Mouse (Mus musculus): ENCODE measurements around the gene Rph3a. TPM values are rescaled to one million over a fixed set of nuclear protein-coding genes. Genes with fewer than 3 reads are reported as not detected.

The Rph3a gene
- 0.03 and 0.05 TPM in 2 replicates for polyA plus RNA-seq (2012)

DNA sequence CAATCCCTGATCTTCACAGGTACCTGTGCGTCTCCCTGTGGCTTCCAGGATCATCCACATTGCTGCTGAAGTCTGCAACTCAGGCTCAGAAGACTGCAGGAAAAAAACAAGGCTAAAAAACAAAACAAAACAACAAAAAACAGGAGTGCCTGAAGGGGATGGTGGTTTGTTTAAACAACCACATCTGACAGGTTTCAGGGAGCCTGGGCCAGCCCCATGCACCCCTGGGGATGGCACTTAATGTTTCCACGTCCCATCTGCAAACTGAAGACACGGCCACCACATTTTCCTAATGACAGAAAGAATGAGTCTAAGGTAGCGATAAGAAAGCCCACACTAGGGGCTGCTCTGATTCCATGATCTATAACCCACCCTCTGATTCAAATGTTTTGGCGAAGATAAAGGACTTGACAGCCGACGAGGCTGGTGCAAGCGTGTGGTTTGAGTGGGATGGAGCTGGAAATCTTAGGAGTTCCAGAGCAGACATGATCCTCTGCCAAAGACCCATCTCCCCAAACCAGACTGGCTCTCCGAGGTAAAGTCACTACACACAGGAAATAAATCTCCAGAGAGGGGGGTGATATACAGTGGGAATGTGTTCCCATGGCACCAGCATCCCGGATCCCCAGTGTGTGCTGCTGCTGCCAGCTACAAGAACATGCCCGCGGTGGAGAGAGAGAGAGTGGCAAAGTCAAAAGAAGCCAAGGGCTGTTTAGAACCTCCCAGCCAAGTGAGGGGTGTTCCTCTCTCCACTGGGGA, at the start of gene Rph3a:
Gene Rph3a (minus strand): TSS at position 282 of the 759 bp plus-strand sequence.

DNA sequence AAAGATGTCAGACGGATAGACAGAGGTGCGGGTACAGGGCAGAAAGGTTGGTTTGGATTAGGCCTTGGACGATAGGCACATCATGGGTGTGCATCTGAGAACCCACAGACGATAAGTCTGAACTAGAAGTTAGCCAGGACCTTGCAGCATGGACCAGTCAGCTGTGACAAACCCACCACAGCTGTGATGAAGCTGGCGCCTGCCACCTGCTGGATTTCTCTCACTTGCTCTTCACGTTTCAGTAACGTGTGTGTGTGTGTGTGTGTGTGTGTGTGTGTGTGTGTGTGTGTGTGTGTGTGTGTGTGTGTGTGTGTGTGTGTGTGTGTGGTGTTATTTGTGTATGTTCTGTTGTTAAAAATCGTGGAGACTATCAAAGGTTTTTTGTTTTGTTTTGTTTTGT, 95.7 kb downstream of the Rph3a start, which contains the start of gene Oas1d:
Gene Oas1d (plus strand): TSS at position 333 of the 400 bp plus-strand sequence.

DNA sequence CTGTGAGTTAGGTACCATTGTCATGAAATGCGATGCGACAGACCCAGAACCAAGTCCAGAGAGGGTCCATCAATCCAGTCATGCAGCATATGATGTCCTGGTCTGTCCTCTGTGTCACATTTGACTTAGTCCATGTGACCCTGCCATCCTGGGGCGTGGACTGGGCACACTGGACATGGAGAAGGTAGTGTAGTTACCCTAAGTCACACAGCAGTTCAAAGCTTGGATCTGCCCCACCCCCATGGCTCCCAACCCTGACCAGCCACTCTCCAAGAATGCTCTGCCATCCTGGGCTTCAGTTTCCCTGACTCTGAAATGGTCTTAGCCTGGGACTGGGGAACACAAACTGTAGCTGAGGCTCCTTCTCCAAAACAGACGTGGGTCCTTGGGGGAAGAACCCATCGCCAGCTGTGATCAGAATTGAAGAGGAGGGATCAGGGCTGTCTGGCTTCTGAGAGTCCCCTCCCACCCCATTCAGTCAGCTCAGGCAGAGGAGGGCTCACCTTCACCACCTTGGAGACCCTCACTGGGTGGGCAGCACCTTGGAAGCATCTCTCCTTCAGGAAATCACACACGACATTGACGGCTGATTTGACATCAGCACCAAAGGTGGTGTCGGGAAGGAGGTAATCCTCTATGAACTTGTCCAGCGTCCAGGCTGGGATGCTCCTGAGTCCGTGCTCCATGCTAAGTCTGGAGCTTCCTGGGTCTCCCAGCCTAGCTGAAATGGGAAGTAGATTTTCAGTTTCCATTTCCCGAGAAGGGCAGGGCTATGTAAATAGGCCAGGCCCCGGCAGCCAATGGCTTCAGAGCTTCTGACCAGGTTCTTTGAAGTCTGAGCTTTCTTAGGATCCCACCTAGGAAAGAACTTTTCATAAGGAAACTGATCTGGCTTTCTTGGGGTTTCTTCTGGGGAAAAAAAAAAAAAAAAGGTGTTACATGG, 102.8 kb downstream of the Rph3a start, which contains the start of gene Oas1a:
Gene Oas1a (minus strand): TSS at position 731 of the 943 bp plus-strand sequence.

Other genes starting within 250 kb of the Rph3a start
- gene Oas3, start 232.4 kb downstream of the Rph3a start, polyA plus RNA-seq (2012) = 6.6 and 10.7 TPM in 2 replicates
- gene Oas1e, start 214.6 kb downstream of the Rph3a start, polyA plus RNA-seq (2012) = not detected in 2 replicates
- 0.17 and 0.30 TPM in 2 replicates for gene Oas1c, start 197.6 kb downstream of the Rph3a start, polyA plus RNA-seq (2012)
- gene Oas1f, start 162.7 kb downstream of the Rph3a start, polyA plus RNA-seq (2012) = not detected in 2 replicates
- gene Oas1h, start 148.7 kb downstream of the Rph3a start, polyA plus RNA-seq (2012) = not detected in 2 replicates
- gene Oas1g, start 122.5 kb downstream of the Rph3a start, polyA plus RNA-seq (2012) = 2.8 and 5.4 TPM in 2 replicates
- 20.4 and 23.7 TPM in 2 replicates for gene Oas1a, start 102.6 kb downstream of the Rph3a start, polyA plus RNA-seq (2012)
- gene Oas1d, start 95.6 kb downstream of the Rph3a start, polyA plus RNA-seq (2012) = not detected in 2 replicates
- gene Ptpn11, start 181.3 kb upstream of the Rph3a start, polyA plus RNA-seq (2012) = 27.4 and 28.7 TPM in 2 replicates
- gene Rpl6, start 194.4 kb upstream of the Rph3a start, polyA plus RNA-seq (2012) = 495 and 623 TPM in 2 replicates
- 12.3 and 17.2 TPM in 2 replicates for gene Hectd4, start 210.1 kb upstream of the Rph3a start, polyA plus RNA-seq (2012)

Data from megakaryocyte-erythroid progenitor cell, adult 5 weeks (primary cell).